Mouse (Mus musculus): Measurements from ENCODE around the gene Rab31.

GRCm38 (mm10) chr17:65618431-65618830 is 154.1 kb downstream of the Rab31 start:
- TF ChIP-seq HCFC1 (IDR thresholded peaks at IDR 0.05; ENCODE audit: borderline replicate concordance, insufficient read depth, low read length) (no peak), MAFK (IDR thresholded peaks at IDR 0.05; ENCODE audit: insufficient read depth, low read depth, low read length) (no peak), CHD2 (IDR thresholded peaks at IDR 0.05; ENCODE audit: low read depth, low read length) (no peak), ZC3H11A (IDR thresholded peaks at IDR 0.05; ENCODE audit: borderline replicate concordance, low read depth, low read length) (no peak)

All from ES-E14 (cell line).